Mouse (Mus musculus) CD4-positive, CD25-positive, alpha-beta regulatory T cell, adult 4 months (primary cell): ENCODE results near the gene Stil. TPM values are rescaled to one million over a fixed set of nuclear protein-coding genes. Genes with fewer than 3 reads are reported as not detected.
"Not testable (repeated sequence)": the region's sequence is repeated elsewhere in the genome, so short reads cannot be mapped to it uniquely, and the experiment has no call there.

Source experiments
- ATAC-seq: one replicate; pipeline ENCODE4 v1.8.0; 2017
- polyA plus RNA-seq, 2 experiments: library from polyadenylated mRNA; unstranded; fragments of 100-300 nt; shearing (Covaris generic); gene quantifications; one replicate each; pipeline ENCODE4 v1.2.1; 2017

Gene Stil
- 1 to 10 TPM; 2.0 TPM for polyA plus RNA-seq

DNA sequence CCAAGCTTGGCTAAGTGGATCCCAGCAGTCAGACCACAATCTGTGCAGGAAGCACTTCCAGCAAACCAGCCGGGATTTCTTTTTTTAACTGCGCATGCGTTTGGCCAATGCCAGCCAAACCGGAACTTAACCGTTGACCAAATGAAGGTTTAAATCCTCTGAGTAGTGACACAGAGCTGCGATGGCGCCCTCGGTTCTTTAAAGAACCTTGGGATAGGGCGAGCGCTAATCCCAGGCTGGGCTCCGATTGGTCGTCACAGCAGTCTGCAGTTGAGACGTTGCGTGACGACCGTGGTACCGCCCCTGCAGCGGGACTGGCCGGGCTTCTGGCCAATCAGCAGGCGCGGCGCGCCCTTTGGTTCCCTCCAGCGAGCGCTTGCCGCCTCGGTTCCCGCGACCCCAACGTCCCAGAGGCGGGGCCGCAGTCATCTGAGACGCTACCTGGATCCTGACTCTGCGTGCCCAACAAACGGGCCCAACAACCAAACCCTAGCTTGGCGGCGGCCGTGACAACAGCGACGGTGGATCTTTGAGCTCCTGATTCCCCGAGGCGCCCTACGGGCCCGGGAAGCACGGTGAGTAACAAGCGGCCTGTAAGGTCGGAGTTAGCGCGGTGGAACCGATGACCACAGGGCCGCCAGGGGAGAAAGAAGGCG is at the start of gene Stil:
Stil (plus strand) TSS at position 387 of the 656 bp plus-strand sequence.
- peak; percentile 97 for ATAC-seq

DNA sequence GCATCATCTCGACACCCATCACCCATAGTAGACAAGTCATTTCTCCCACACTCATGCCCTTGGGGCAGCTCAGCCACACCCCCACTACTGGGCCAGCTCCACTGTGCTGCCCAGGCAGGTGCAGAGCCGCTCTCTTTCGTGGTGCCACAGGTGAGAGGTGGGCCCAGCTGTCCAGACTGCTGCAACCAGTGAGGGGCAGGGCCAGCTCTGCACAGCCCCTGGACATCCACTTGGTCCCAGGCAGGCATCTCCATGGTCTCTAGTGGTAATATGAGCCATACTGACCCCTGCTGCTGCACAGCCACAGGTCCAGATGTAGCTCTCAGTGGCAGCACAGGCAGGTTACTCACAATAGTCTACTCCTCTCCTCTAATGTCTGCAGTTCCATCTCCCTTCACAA is 46.8 kb upstream of the Stil start:
- no peak for ATAC-seq

DNA sequence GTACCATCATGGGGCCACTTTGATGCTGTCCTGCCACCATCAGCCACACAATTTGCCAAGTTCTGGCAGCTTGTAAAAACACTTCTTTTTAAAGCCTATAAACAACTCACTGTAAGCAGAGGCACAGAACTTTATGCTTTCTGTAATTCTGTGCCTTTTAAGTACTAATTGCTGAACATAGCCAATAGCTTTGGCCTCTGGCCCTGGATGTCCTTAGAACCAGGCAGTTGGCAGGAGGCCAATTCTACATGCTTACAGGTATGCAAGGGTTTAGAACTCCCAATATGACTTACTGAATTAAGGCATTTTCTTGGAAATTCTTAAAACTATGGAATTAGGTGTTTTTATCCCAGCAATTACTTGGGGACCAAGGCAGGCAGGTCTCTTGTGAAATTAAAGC is 42.6 kb upstream of the Stil start:
- ATAC-seq = no peak

DNA sequence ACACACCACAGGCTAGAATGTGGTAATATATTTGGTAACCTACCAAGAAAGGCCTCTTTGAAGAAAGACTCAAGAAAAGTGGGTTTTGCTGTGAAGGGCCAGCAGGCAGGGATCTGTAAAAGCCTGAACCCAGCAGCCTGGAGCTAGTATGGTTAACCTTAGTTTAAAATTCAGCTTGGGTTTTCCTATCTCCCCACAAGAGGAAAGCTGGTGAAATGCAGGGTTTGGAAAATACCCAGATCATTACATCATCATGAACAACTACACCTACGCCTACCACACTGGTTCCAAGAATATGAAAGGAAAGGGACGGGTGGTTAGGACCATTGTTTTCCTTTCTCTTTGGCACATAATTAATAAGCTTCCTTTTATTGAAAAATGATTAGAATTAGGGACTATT is 41.7 kb upstream of the Stil start:
- no peak for ATAC-seq

DNA sequence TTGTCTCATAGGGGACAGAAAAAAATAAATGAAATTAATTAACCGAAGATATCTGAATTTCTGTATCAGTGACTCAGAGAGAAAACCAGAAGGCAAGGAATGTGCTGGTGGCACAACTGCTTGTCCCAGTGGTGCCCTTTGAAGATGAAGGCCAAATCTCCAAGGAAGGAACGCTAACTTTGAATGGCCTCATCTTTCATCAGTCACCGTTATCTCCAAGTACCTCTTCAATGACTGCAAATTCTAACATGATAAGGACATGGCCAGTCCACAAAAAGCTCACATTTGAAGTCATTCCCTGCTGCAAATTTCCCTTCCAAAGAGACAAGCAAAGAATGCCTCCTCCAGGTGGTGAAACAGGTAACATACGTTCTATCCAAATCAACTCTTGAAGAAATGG is 41.2 kb upstream of the Stil start:
- ATAC-seq = no peak

DNA sequence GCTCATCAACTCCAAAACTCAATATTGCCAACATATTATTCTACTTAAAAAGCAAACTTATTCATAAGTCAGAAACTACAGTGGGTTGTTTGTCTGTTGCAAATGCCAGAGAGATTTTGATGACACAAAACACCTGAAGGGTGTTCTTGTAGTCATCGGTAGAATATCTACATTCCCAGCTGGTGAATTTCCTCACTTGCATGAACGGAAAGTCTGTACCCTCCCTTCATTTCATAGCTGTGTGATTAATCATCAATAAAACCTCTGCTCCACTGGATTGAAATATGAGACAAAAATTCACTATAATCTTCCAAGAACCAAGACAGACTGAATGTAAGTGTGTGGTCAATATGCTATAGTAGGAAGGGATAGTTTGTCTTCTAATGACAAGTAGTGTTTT is 40.4 kb upstream of the Stil start:
- no peak for ATAC-seq

DNA sequence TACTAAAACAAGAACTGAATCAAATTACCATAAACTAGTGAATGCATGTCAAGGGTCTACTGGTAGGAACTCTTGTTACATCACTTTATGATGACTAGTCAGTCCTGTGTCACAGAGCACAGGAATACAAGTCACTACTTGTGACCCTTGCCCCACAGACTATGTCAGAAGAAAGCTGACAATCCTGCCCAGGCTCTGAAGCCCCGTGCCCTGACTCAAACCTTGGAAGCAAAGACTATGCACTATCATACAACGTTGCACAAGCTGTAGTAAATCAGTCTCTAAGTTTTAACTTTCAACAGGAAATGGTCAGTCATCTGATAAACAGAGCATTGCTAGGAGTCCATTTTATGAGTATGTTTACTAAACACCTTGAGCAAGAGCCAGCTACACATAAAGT is 39.1 kb upstream of the Stil start:
- ATAC-seq = not testable (repeated sequence)

DNA sequence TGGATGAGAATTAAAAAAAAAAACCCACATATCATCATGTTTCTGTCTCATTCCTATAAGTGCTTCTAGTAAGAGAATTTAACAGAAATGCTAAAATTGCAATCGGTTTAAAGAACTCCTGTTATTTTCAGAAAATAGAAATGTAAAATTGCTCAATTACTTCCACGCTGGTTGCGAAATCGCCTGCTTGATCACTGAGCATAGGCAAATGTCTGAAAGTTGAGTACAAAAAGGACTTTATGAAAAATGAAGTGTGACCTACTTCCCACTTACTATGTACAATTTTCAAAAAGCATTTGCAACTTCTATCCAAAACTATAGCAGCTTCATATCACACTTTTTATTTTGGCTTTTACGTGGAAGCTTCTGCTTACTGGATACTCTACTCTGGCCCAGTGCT is 29.2 kb upstream of the Stil start:
- ATAC-seq = no peak

DNA sequence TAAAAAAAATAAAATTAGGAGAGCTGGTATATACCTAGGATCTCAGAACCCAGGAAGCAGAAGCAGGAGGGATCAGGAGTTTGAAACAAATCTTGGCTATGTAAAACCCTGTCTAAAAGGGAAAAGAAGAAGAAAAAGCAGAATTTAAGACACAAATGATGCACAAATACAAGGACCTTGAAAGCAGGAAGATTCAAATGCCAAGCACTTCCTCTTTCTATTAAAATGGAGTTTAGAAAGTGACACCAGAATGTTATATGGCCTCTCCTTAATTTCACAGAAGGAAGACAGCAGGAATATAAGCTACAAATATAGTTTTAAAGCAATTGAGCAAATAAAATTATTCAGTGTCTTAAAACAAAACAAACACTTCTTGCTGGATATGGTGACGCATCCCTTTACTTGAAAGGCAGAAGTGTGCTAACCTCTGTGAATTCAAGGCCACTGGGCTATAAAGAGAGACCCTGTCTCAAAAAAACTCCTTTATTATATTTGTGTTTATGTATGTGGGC is 26.7 kb upstream of the Stil start:
- ATAC-seq = no peak

DNA sequence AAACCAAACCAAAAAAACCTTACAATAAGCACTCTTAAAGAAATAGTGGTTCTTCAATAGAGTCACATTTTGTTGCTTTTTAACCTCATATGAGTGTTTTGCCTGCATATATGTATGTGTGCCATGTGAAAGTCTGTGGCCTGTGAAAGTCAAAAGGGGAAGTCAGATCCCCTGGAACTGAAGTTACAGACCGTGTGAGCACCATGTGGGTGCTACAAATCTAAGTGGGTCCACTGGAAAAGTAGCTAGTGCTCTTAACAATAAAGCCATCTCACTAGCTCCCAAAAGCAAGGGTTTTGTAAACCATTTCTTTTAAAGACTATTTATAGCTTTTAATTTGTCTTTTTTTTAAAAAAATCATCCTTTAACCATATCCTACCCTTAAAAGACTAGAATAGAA is 17.3 kb upstream of the Stil start:
- no peak for ATAC-seq

DNA sequence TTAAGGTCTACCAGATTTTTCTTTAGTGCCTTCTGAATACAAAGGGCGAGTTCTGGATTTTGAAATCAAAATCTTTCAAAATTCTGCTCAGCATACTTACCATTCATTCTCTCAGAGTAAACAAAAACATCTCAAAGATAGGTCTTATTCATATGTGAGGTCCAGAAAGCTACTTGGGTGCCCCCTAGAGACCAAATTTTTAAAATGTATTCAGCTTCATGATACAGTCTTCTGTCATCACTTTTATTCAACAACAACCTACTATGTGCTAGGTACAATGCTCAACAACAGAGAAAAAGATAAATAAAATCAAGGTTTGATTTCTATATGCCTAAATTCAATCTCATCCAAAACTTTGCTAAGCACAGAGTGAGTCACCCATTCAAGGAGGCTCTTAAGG is 16.9 kb upstream of the Stil start:
- ATAC-seq = no peak

DNA sequence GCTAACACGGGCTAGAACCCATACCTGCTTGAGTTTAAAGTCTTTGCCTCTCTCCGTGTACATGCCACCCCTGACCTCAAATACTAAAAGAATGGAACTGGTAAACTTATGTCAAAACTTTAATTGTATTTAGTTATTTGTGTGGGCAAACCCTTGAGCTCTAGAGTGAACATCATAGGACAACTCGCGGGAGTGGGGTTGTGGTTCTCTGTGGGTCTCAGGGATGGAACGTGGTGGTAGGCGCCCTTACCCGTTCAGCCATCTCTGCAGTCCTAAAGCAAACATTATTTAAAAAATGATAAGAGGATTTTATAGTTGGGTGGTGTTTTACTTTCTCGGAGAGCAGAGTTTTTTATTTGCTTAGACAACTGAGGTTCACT is 13.8 kb upstream of the Stil start:
- ATAC-seq = no peak

DNA sequence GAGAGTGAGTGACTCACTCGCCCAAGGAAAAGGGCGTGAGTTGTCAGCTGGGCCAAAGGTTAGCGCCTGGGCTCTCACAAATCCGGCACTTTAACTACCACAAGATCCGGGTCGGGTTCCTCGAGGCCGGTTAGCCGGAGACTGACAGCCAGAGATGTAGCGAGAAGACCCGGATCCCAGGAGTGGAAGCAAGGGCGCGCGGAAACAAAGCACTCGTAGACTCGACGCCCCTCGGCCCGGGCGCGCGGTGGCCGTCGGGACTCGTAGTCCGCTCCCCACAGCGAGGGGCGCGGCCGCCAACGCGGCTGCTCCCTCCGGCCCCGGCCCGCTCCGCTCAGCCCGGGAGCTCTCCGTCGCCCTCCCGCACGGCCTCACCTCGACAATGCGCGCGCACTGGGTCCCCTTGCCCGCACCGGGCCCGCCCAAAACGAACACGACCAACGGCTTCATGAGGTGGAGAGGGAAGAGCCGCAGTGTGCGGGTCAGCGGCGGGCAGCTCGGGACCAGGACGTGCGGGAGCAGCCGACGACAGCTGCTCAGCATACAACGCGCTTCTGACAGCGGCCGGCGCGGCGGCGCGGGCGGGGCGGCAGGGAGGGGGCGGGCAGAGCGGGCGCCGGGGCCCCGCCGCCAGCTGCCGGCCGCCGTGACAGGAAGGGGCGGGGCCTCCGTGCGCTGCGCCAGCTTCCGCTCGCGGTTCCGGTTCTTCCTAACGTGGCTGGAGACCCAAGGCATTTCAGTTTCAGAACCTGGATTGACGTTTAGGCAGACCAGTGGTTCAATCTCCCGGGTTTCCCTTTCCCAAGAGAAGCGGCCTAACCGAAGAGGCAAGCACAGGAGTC is 13.1 kb upstream of the Stil start, which contains the start of gene Cmpk1:
Cmpk1 (minus strand) TSS at position 651 of the 842 bp plus-strand sequence.
- ATAC-seq = peak; percentile 83

DNA sequence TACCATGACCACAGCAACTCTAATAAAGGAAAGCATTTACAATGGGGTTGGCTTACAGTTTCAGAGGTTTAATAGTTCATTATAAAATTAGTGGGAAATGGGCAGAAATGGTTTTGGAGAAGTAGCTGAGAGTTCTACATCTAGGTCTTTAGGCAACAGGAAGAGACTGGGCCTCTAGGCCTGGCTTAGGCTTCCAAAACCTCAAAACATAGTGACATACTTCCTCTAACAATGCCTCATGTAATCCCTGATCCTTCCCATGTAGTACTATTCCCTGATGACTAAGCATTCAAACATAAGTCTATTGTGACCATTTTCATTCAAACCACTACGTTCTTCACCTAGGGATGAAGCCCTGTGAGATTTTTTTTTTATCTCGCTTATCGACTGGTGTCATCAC is 5.7 kb upstream of the Stil start:
- no peak for ATAC-seq

DNA sequence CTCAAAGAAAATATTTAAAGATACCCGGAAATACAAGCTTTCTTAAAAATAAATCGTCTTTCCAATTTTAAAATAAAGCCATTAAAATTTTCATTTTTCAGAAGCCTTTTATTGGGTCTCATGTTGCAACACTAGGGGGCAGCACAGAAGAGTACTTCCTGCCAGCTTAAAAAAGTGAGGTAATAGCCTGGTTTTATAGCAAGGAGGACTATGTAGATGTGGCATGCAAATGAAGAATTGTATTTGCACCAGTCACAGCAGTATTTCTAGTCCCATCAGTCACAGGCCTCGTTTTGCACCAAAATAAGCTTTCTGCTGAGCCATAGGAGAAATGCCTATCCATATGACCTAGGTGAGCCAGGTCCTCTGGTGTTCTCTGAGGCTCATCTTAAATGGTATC is 2.9 kb upstream of the Stil start:
- ATAC-seq = peak; percentile 21

DNA sequence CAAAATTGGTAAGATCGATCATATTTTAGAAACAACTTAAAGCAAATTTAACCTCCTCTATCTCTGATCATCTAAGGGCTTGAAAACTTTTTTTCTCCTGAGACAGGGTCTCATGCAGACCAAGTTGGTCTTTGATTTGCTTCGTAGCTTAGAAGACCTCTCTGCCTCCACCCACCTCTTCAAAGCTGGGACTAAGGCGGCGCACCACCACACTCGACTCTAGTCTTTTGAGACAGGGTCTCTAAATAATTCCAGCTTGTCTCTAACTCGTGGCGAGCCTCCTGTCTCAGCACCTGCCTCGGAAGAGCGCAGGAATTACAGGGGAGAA is 550 bp upstream of the Stil start:
- ATAC-seq = no peak

DNA sequence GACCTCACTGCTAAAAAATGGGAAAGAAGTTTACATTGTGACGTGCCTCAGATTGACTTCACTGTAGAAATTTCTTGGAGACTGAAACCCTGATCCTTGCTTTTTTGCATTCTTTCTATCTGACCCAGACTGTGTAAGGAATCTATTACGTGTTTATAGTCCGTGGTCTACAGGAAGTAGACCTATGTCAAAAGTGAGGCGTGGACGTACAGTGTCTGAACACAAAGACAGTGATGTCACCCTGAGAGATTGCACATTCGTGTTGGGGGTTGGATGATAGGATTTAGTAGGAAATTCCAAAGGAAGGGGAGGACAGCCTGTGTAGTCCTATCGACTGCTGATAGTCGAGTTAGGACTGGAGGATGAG is 453 bp downstream of the Stil start:
- ATAC-seq = no peak

DNA sequence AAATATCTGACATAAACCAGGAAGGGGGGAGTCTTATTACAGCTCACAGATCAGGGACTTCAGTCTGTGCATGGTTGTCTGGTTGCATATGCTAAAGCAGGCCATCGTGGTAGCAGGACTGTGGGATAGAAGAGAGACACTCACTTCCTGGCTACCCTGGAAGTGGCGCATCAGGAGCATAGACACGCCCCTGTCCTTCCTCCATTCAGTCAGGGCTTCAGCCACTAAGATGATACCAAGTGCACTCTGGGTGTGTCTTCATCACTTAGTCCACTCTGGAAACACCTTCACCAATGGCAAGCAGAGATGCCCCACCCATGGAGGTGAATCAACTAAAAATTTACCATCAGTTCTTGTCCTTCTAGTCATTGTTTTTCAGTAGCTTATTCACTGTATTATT is 14.3 kb downstream of the Stil start:
- ATAC-seq = no peak

DNA sequence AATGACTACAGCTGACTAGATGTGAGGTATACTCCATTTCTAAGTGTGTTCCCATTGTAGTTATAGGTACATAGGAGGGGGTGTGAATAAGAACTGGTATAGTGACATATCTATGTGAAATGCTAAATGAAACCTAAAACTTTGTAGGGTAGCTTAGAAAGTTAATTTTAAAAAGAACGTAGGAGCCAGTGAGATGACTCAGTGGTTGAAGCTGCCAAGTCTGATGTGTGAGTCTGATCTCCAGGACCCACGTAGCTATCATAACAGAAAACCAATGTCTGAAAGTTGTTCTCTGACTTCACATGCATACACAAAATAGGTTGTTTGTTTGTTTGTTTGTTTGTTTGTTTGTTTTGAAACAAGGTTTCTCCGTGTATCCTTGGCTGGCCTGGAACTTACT is 20.0 kb downstream of the Stil start:
- no peak for ATAC-seq

DNA sequence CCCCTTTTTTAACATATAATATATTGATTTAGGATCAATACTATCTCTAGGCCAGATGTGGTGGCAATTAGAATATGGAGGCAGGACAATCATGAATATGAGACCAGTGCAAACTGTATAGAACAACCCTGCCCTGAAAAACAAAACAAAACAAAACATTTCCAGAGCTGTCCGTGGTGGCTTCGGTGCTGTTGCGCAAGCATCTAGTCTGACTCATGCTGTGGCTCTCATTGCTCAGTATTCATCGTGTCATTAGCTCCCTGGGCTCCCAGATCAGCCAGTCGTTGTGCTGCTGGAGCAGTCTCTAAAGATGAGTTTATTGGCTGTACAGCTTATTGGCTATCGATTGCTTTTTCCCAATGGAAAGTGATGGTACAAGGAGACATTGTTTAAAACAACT is 35.1 kb downstream of the Stil start:
- ATAC-seq = no peak

DNA sequence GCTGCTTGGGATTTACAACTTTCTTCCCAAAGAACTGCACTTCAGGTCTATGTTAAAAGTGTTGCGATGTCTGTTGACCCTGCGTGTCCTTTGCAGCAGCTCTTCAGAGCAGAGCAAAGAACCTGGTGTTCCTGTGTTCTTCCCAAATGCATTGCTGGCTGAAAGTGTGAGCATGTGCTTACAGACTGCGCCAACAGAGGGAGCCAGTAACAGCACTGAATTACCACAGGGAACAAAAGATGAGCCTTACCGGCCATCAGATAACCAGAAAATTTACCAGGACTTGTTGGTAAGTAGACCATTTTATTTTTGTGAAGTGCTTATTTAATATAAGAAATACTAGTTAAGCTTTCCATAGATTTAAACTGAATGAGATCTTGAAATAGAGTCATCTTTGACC is 38.3 kb downstream of the Stil start:
- ATAC-seq = peak; percentile 80

DNA sequence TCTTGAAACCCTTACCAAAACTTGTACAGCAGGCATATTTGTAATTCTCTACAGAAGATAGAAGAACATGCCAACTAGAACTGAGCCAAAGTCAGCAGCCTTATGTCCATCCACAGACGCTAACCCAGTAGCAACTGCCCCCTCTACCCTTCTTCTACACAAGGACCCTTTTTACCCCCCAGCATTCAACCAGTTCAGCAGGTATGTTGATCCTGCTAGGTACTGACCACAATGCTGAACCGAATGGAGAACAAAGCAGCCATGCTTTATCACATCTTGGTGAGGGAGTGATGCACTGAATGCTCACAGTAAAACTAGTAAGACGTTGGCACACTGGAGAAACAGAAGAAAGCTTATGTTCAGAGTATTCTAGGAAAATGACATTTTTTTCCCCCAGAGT is 45.7 kb downstream of the Stil start:
- ATAC-seq = no peak

DNA sequence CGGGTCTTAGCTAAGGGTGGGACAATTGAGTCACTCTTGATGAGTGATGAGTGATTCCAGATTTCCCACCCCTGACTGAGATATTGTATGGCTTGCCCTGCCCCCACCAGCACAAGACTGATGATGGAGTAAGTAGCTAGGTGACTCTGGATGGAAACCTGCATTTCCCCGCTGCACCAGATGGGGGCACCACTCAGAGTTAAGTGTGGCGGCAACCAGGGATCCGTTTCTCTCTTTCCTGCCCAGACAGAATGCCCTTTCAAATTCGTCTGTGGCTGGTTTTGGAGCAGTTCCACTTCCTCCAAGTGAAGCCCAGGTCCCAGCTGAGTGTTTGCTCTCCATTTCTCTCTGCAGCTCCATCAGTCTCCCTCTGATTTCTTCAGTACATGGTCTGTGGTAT is 47.8 kb downstream of the Stil start:
- ATAC-seq = peak; percentile 78

DNA sequence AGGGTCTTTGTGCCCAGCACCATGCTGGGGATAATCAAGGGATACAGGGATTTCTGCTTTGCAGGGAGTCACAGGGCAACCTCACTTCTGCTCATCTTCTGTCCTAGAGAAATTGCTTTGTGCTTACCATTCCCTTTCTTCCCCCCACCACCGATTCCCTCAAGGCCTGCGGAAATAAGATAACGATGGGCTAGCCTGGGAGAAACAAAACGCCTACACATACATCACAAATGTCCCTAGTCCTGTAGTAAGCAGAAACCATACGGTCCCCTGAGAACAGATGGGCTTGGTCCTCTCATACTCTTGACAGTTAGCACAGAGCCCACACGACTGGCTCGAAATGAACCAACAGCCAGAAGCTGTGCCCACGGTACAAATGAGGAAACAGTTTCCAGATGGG is 48.2 kb downstream of the Stil start:
- no peak for ATAC-seq

DNA sequence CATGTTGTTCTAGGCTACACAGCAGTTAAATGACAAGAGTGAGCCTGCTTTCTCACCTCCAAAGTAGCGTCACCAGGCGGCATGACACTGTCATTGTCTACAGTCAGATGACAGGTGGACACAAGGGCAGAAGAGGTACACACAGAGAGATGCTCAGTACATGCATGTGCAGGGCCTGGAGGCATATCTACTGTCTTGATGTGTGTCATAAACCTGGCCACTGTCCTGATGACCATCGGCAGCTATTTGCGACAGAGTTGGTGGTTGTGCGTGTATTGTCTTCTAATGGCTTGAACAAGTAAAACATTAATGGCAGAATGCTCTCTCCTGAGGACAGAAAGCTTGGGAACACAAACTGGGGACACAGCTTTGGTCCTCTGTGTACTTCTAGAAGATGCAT is 51.3 kb downstream of the Stil start:
- ATAC-seq = no peak
